Mouse (Mus musculus) intestine, postnatal 0 days (tissue): ENCODE data around the gene Zzef1. TPM values are rescaled to one million over a fixed set of nuclear protein-coding genes. Genes with fewer than 3 reads are reported as not detected.

ENCODE experiments used
- ATAC-seq: fragments of 200-750 bp; cut with Nextera tagmentation; 2 replicates; pipeline ENCODE4 v1.8.0; 2017; ENCODE audit warnings: mild to moderate bottlenecking, moderate TSS enrichment, moderate library complexity
- H3K27ac ChIP-seq: fragments of 300-500 bp; sonication (generic); 2 replicates; pipeline ENCODE4 v1.5.1; 2014; ENCODE audit warnings: mild to moderate bottlenecking, low read depth, low read length, moderate library complexity
- H3K27me3 ChIP-seq: fragments of 300-500 bp; sonication (generic); replicated peaks from 2 replicates; pipeline ENCODE4 v1.6.1; 2014; ENCODE audit warnings: low read length, mixed read lengths; ENCODE audit not compliant: control insufficient read depth, insufficient read depth
- H3K36me3 ChIP-seq: fragments of 300-500 bp; sonication (generic); 2 replicates; pipeline ENCODE4 v1.6.1; 2014; ENCODE audit warnings: mild to moderate bottlenecking, moderate library complexity; ENCODE audit not compliant: control insufficient read depth, insufficient read depth
- H3K4me1 ChIP-seq: fragments of 300-500 bp; sonication (generic); replicated peaks from 2 replicates; pipeline ENCODE4 v1.6.1; 2014; ENCODE audit warnings: antibody characterized with exemption, low read length, mixed read lengths; ENCODE audit not compliant: control insufficient read depth, insufficient read depth
- H3K4me2 ChIP-seq: fragments of 300-500 bp; sonication (generic); replicated peaks from 2 replicates; pipeline ENCODE4 v1.6.1; 2014; ENCODE audit warnings: low read depth, mild to moderate bottlenecking, moderate library complexity
- H3K4me3 ChIP-seq: fragments of 300-500 bp; sonication (generic); 2 replicates; pipeline ENCODE4 v1.5.1; 2014; ENCODE audit warnings: low read depth, low read length
- H3K9ac ChIP-seq: fragments of 300-500 bp; sonication (generic); 2 replicates; pipeline ENCODE4 v1.6.1; 2014; ENCODE audit warnings: mild to moderate bottlenecking, low read depth, low read length
- H3K9me3 ChIP-seq: fragments of 300-500 bp; sonication (generic); 2 replicates; pipeline ENCODE4 v1.6.1; 2016; ENCODE audit warnings: mixed run types; ENCODE audit not compliant: control insufficient read depth
- CTCF ChIP-seq: sonication (generic); IDR thresholded peaks from 2 replicates; pipeline ENCODE4 v1.5.1; 2016; ENCODE audit warnings: low read depth, mild to moderate bottlenecking, control low read depth, antibody characterized with exemption, moderate library complexity
- WGBS: fragments of 180-500 bp; shearing (Covaris S2); extraction: QIAGEN DNeasy Blood & Tissue Kit; methylation state at CpG from one replicate; pipeline ENCODE4 v1.1.7; 2014; 5-methylcytosine and 5-hydroxymethylcytosine counted together
- polyA plus RNA-seq: library from polyadenylated mRNA; unstranded; fragments of >200 nt; fragmentation: Nextera tagmentation; extraction: Ambion mirVana; gene quantifications from 2 replicates; pipeline ENCODE4 v1.2.1, GENCODE M21; 2015

Gene Zzef1
- polyA plus RNA-seq, 1 experiment from 2014 or later, result 13.9 TPM

DNA sequence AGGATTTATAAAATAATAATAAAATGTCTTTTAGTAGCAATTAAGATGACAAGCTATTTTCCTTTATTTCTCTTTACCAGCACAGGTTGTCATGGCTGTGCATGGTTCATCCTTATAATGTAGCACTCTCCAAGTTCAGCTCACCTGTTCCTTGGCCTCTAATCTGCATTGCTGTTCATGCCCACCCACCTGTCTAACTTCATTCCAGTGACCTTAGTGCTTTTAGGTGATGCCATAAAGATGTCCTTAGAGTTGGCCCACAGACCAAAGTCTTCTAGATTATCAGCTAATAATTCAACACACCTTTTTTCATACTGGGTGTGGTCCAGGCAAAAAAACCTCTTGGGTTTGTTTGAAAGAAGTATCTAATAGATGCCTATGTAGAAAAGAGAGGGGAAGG lies 5.2 kb downstream of the Zzef1 start:
- peaks cover 16% of the 10 kb centered on the region; the same call in 1 of the 2 replicates for H3K4me1 ChIP-seq
- H3K27ac ChIP-seq, result no peak overlapping the region
- no peak for TF ChIP-seq CTCF
- H3K4me3 ChIP-seq, result no peak overlapping the region
- H3K27me3 ChIP-seq, result no peaks in the 10 kb centered on the region
- no peak overlapping the region for H3K4me2 ChIP-seq
- no peaks in the 10 kb centered on the region for H3K36me3 ChIP-seq
- no peak overlapping the region for H3K9ac ChIP-seq
- H3K9me3 ChIP-seq, result no peaks in the 10 kb centered on the region
- ATAC-seq, result peak; percentile 63

DNA sequence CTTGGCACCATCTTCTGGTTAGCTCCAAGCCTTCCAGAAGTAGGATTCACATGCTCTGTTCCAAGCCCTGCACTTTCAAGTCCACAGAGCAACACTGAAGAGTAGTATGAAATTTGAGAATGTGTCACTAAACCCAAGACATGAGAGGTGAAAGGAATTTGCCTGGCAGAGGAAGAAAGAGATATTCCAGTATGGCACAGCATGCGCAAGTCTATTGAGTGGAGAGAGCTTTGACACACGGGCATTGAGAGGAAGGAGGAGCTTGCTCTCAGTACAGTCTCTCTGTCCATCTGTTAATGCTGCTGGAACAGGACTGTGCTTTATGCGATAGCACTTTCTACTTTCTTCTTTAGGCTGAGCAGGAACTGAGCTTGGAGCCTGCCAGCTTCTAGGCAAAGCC lies 7.0 kb downstream of the Zzef1 start:
- Histone ChIP-seq H3K27me3 (no peaks in the 10 kb centered on the region), H3K36me3 (no peaks in the 10 kb centered on the region), H3K4me1 (peaks cover 24% of the 10 kb centered on the region), H3K4me2 (no peak overlapping the region), H3K27ac (no peak overlapping the region), H3K4me3 (no peak overlapping the region), H3K9me3 (no peaks in the 10 kb centered on the region), H3K9ac (no peak overlapping the region)
- WGBS, result 73% methylated on average over 3 of the region's 3 CpGs
- no peak for TF ChIP-seq CTCF
- ATAC-seq, result no peak

DNA sequence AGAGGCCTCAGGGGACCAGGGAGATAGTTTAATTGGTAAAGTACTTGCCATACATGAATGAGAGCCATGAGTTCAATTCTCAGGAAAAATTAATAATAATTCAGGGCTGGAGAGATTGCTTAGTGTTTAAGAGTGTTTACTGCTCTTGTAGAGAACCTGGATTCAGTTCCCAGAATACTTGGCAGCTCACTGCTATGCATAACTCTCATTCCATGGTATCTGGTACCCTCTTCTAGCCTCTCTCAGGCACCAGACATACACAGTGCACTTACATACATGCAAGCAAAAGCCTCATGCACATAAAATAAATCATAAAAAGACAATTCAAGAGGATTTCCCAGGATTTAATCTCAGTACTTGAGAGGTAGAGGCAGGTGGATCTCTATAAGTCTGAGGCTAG lies 8.6 kb downstream of the Zzef1 start:
- no peak overlapping the region for H3K9ac ChIP-seq
- H3K4me2 ChIP-seq, result no peak overlapping the region
- no peaks in the 10 kb centered on the region for H3K36me3 ChIP-seq
- no peak overlapping the region for H3K27ac ChIP-seq
- no peak for TF ChIP-seq CTCF
- H3K27me3 ChIP-seq, result no peaks in the 10 kb centered on the region
- no peak overlapping the region for H3K4me3 ChIP-seq
- ATAC-seq, result no peak
- peaks cover 24% of the 10 kb centered on the region for H3K4me1 ChIP-seq
- H3K9me3 ChIP-seq, result no peaks in the 10 kb centered on the region

DNA sequence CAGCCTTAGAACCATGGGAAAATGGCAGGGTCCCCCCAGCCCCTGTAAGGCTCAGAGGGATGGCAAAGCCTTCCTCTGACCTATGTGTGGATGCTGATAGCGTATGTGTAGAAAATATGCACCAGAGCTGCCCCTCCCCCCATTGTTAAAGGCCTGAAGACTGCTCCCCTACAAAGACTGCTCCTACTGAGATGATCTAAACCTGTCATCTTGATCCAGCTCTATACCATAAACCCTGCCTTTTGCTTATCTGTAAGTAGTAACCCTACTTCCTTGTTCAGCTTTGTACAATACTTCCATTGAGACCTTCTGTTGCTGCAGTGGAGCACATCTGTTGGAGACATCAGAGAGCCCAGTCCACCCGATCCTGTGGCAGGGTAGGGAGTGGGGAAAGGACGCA lies 9.2 kb downstream of the Zzef1 start:
- H3K4me3 ChIP-seq, result no peak overlapping the region
- H3K27me3 ChIP-seq, result no peaks in the 10 kb centered on the region
- TF ChIP-seq CTCF, result no peak
- WGBS, result 53% methylated on average over 3 of the region's 3 CpGs
- H3K4me1 ChIP-seq, result peaks cover 24% of the 10 kb centered on the region
- H3K9ac ChIP-seq, result no peak overlapping the region
- no peak overlapping the region for H3K4me2 ChIP-seq
- no peaks in the 10 kb centered on the region for H3K36me3 ChIP-seq
- H3K9me3 ChIP-seq, result no peaks in the 10 kb centered on the region
- no peak overlapping the region for H3K27ac ChIP-seq
- peak; percentile 64 for ATAC-seq

DNA sequence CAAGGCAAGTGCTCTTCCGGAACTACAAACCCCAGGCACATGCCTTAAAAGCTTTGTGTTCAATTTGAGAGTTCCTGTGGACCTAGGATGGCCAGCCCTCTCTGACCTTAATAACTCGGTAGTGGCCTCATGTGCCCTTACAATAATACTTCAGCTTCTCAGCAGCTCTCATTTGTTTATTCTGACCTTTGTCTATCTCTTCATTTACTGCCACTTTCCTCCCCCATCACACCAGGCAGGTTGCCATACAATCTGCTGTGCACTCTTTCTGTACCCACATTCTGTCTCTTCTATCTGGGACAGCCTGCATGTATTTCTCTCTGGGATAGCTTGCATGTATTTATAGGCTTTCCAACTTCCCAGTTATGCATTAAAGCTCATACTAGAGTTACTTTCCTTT lies 10.5 kb downstream of the Zzef1 start:
- Histone ChIP-seq H3K4me2 (no peak overlapping the region), H3K4me1 (peaks cover 21% of the 10 kb centered on the region), H3K4me3 (no peak overlapping the region), H3K27ac (no peak overlapping the region), H3K27me3 (no peaks in the 10 kb centered on the region), H3K36me3 (no peaks in the 10 kb centered on the region), H3K9me3 (no peaks in the 10 kb centered on the region), H3K9ac (no peak overlapping the region)
- 52% methylated on average over 2 of the region's 2 CpGs for WGBS
- no peak for TF ChIP-seq CTCF
- ATAC-seq, result no peak

DNA sequence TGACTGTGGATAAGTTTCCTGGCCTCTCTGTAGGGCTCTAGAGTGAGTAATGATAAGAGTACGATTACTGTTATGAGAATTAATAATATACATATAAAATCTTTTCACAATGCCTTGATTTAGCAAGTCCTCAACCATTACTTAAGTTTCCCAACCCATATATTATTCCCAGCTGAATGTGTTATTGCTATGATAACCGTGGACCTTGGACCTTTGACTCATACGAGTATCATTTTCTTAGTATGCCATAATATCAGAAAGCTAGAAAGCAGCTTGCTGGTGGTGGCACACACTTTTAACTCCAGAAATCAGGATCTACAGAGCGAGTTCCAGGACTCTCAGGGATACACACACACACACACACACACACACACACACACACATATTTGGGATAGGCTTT lies 12.0 kb downstream of the Zzef1 start:
- peak; percentile 69 for ATAC-seq
- Histone ChIP-seq H3K27ac (no peak overlapping the region; the same call in 1 of the 2 replicates), H3K9ac (no peak overlapping the region)

DNA sequence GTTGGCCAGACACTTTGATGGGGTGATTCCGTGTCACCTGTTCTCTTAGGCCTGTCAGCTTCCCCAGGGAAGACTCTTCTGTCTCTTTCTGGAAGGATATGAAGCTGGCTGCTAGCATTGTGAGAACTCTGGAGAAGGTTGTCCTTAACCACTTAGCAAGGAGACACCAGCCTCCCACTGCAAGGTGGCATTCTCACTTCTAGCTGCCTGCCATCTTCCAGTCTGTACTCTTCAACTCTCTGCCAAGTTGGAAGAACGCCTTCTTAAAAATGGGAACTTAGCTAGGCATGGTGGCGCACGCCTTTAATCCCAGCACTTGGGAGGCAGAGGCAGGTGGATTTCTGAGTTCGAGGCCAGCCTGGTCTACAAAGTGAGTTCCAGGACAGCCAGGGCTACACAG lies 17.7 kb downstream of the Zzef1 start:
- WGBS, result 94% methylated on average over 5 of the region's 5 CpGs
- TF ChIP-seq CTCF, result no peak
- Histone ChIP-seq H3K4me3 (no peak overlapping the region), H3K27me3 (no peaks in the 10 kb centered on the region), H3K4me1 (no peaks in the 10 kb centered on the region), H3K9me3 (no peaks in the 10 kb centered on the region), H3K36me3 (peaks cover 3% of the 10 kb centered on the region), H3K9ac (no peak overlapping the region), H3K4me2 (no peak overlapping the region), H3K27ac (no peak overlapping the region)
- ATAC-seq, result no peak

More for the DNA sequence above, 12.0 kb downstream of the Zzef1 start:
- no peak for TF ChIP-seq CTCF
- Histone ChIP-seq H3K4me1 (peaks cover 21% of the 10 kb centered on the region), H3K27me3 (no peaks in the 10 kb centered on the region), H3K4me3 (no peak overlapping the region), H3K9me3 (no peaks in the 10 kb centered on the region), H3K36me3 (no peaks in the 10 kb centered on the region), H3K4me2 (no peak overlapping the region)
- 32% methylated on average over 4 of the region's 4 CpGs for WGBS
